Mouse (Mus musculus): ENCODE measurements at regions not wholly inside any gene's neighbourhood (a gene's known extent, or its start where the extent isn't known, plus 50 kb on each side); places are given as distances from the start of the nearest gene placed in this dataset.
"Not testable (repeated sequence)": the region's sequence is repeated elsewhere in the genome, so short reads cannot be mapped to it uniquely, and the experiment has no call there.

DNA sequence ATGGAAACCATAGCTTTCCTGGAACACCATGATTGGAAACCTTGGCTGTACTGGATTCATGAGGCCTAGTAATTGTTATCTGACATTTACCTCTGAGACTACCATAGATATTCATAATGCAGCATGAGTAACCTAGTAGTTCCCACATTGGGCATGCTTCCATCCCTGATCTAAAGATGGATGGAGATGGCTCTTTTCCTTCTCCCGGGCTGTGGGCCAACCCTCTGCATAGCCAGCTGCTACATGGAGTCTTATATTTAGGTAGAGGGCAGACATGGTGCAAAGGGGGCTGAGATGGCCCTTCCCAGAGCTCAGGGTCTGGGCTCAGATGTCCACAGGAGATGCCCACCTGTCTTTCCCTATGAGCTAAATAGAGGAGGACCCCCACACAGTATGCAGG lies 237.2 kb downstream of the Glrx3 start:
- TF ChIP-seq CTCF (IDR thresholded peaks at IDR 0.05; ENCODE audit: insufficient read depth, low read depth, low read length) (no peak), POLR2A (IDR thresholded peaks at IDR 0.05; ENCODE audit: insufficient read depth, low read depth, low read length) (no peak)
- Histone ChIP-seq H3K27ac (ENCODE audit: insufficient read depth, low read depth, low read length) (no peak overlapping the region), H3K4me1 (ENCODE audit: control insufficient read depth, insufficient read depth, low read length) (no peaks in the 10 kb centered on the region), H3K4me3 (ENCODE audit: insufficient read depth, low read depth, low read length) (no peak overlapping the region)
- 75% methylated on average over 1 of the region's 1 CpGs for WGBS

DNA sequence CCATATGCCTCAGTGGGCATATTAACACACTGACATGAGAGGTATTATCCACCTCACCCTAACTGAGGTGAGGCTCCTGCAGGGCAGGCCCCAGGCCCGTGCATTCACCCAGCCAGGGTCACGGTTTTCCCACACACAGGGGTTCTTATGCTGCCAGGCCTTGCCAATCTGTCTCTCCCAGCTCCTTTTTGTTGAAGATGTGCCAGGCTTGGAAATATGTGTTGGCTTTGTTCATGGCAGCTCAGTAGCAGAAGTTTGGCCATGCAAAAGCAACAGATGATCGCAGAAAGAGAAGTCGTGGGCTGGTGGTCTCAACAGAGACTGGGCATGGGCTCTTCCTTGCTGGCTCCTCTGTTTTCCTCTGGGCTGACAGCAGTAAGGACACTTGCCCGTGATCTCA lies 238.0 kb downstream of the Glrx3 start:
- Histone ChIP-seq H3K4me1 (ENCODE audit: control insufficient read depth, insufficient read depth, low read length) (no peaks in the 10 kb centered on the region), H3K27ac (ENCODE audit: insufficient read depth, low read depth, low read length) (no peak overlapping the region), H3K4me3 (ENCODE audit: insufficient read depth, low read depth, low read length) (no peak overlapping the region)
- 88% methylated on average over 5 of the region's 5 CpGs for WGBS
- TF ChIP-seq POLR2A (IDR thresholded peaks at IDR 0.05; ENCODE audit: insufficient read depth, low read depth, low read length) = no peak
- TF ChIP-seq CTCF (IDR thresholded peaks at IDR 0.05; ENCODE audit: insufficient read depth, low read depth, low read length) = no peak

GRCm38 (mm10) chr7:137684826-137685225 lies 247.4 kb downstream of the Glrx3 start:
- 87% methylated on average over 6 of the region's 6 CpGs for WGBS
- no peak overlapping the region for H3K27ac ChIP-seq (ENCODE audit: insufficient read depth, low read depth, low read length)
- H3K4me3 ChIP-seq (ENCODE audit: insufficient read depth, low read depth, low read length) = no peak overlapping the region
- TF ChIP-seq CTCF (IDR thresholded peaks at IDR 0.05; ENCODE audit: insufficient read depth, low read depth, low read length) (no peak), POLR2A (IDR thresholded peaks at IDR 0.05; ENCODE audit: insufficient read depth, low read depth, low read length) (no peak)
- no peaks in the 10 kb centered on the region for H3K4me1 ChIP-seq (ENCODE audit: control insufficient read depth, insufficient read depth, low read length)

DNA sequence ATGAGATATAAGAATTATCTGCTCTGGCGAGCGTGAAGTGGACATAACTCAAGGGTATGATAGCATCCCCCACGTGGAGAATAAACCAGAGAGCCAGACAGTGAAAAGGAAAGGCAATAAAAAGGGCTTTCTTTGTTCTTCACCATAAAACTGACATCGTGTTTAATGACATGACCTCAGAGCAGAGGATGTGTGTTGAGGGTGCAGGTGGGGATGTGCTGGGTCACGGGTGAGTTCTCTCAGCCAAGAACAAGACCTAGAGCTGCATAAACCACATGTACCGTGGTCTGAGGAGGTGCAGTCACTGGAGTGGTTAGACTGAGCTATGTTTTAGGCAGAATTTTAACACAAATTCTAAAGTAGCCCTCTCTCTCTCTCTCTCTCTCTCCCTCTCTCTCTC lies 247.9 kb downstream of the Glrx3 start:
- H3K4me3 ChIP-seq (ENCODE audit: insufficient read depth, low read depth, low read length) = no peak overlapping the region
- 83% methylated on average over 6 of the region's 6 CpGs for WGBS
- TF ChIP-seq POLR2A (IDR thresholded peaks at IDR 0.05; ENCODE audit: insufficient read depth, low read depth, low read length) = no peak
- TF ChIP-seq CTCF (IDR thresholded peaks at IDR 0.05; ENCODE audit: insufficient read depth, low read depth, low read length) = no peak
- H3K27ac ChIP-seq (ENCODE audit: insufficient read depth, low read depth, low read length) = no peak overlapping the region
- H3K4me1 ChIP-seq (ENCODE audit: control insufficient read depth, insufficient read depth, low read length) = no peaks in the 10 kb centered on the region

- TF ChIP-seq POLR2A (IDR thresholded peaks at IDR 0.05; ENCODE audit: insufficient read depth, low read depth, low read length) = no peak
- no peak for TF ChIP-seq CTCF (IDR thresholded peaks at IDR 0.05; ENCODE audit: insufficient read depth, low read depth, low read length)
- no peak overlapping the region for H3K4me3 ChIP-seq (ENCODE audit: insufficient read depth, low read depth, low read length)
- H3K4me1 ChIP-seq (ENCODE audit: control insufficient read depth, insufficient read depth, low read length) = no peaks in the 10 kb centered on the region
- WGBS = 85% methylated on average over 5 of the region's 5 CpGs
- no peak overlapping the region for H3K27ac ChIP-seq (ENCODE audit: insufficient read depth, low read depth, low read length)
Observed at GRCm38 (mm10) chr7:137696831-137697230, 259.4 kb downstream of the Glrx3 start.

- not testable (repeated sequence) for H3K4me1 ChIP-seq (ENCODE audit: control insufficient read depth, insufficient read depth, low read length); H3K27ac ChIP-seq (ENCODE audit: insufficient read depth, low read depth, low read length); H3K4me3 ChIP-seq (ENCODE audit: insufficient read depth, low read depth, low read length)
- WGBS = 92% methylated on average over 6 of the region's 6 CpGs
Observed at GRCm38 (mm10) chr7:137698501-137698900, 261.1 kb downstream of the Glrx3 start.

DNA sequence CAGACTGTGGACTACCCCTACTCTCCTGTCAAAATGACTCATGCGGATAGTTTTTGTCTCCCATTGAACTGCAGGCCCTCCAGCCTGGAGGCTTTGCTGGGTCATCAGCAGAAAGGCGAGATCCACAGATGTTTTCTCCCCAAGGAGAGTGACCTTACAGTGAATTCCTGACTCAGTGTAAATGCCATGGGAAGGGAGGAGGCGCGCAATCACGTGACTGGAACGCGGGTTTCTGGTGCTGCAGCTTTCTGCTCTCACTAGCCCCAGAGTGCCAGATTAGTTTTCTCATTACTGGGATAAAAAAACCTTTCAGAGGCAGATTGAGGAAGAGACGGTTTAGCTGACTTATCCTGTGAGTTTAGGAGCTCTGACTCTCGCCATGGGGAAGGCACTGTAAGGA lies 275.4 kb downstream of the Glrx3 start:
- Histone ChIP-seq H3K27ac (ENCODE audit: insufficient read depth, low read depth, low read length) (no peak overlapping the region), H3K4me1 (ENCODE audit: control insufficient read depth, insufficient read depth, low read length) (peaks cover 5% of the 10 kb centered on the region; the same call in 1 of the 2 replicates), H3K4me3 (ENCODE audit: insufficient read depth, low read depth, low read length) (no peak overlapping the region)
- 69% methylated on average over 9 of the region's 9 CpGs for WGBS
- TF ChIP-seq CTCF (IDR thresholded peaks at IDR 0.05; ENCODE audit: insufficient read depth, low read depth, low read length) (no peak), POLR2A (IDR thresholded peaks at IDR 0.05; ENCODE audit: insufficient read depth, low read depth, low read length) (no peak)

DNA sequence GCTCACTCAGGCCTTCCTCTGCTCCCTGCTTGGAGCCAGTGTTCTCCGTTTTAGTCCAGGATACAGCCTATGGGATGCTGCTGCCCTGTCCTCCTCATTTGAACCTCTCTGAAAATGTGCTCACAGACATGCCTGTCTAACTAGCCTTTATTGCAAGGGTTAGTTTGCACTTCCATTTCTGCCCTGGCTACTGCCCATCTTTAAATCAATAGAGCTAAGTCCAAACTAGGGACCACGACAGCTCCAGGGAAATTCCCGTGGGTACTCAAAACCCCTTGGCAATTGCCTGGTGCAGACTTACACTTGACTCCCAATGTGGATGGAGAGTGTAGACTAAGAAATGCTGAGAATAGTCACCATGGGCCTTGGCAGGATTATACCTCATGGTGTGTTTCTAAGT lies 276.4 kb downstream of the Glrx3 start:
- H3K4me1 ChIP-seq (ENCODE audit: control insufficient read depth, insufficient read depth, low read length) = peaks cover 5% of the 10 kb centered on the region; the same call in 1 of the 2 replicates
- TF ChIP-seq POLR2A (IDR thresholded peaks at IDR 0.05; ENCODE audit: insufficient read depth, low read depth, low read length) (no peak), CTCF (IDR thresholded peaks at IDR 0.05; ENCODE audit: insufficient read depth, low read depth, low read length) (no peak)
- H3K27ac ChIP-seq (ENCODE audit: insufficient read depth, low read depth, low read length) = no peak overlapping the region
- H3K4me3 ChIP-seq (ENCODE audit: insufficient read depth, low read depth, low read length) = no peak overlapping the region
- WGBS = 62% methylated on average over 3 of the region's 3 CpGs

- Histone ChIP-seq H3K4me3 (ENCODE audit: insufficient read depth, low read depth, low read length) (no peak overlapping the region), H3K4me1 (ENCODE audit: control insufficient read depth, insufficient read depth, low read length) (peaks cover 5% of the 10 kb centered on the region; the same call in 1 of the 2 replicates), H3K27ac (ENCODE audit: insufficient read depth, low read depth, low read length) (no peak overlapping the region)
- WGBS = 38% methylated on average over 12 of the region's 12 CpGs
- no peak for TF ChIP-seq POLR2A (IDR thresholded peaks at IDR 0.05; ENCODE audit: insufficient read depth, low read depth, low read length)
- TF ChIP-seq CTCF (IDR thresholded peaks at IDR 0.05; ENCODE audit: insufficient read depth, low read depth, low read length) = no peak
Observed at GRCm38 (mm10) chr7:137714318-137714962, 277.0 kb downstream of the Glrx3 start.
